Mouse (Mus musculus): ENCODE data around the gene Gm13420. TPM values are rescaled to one million over a fixed set of nuclear protein-coding genes. Genes with fewer than 3 reads are reported as not detected.

Gm13420 gene
- polyA plus RNA-seq, 1 experiment from 2014 or later: not detected

GRCm38 (mm10) chr2:29700898-29701297, 50.6 kb downstream of the Gm13420 start:
- Histone ChIP-seq H3K4me2 (ENCODE audit: low read depth, low read length) (no peak overlapping the region), H3K4me1 (ENCODE audit: control insufficient read depth, insufficient read depth, low read length) (no peaks in the 10 kb centered on the region), H3K27me3 (ENCODE audit: control insufficient read depth, insufficient read depth, low read length) (no peaks in the 10 kb centered on the region), H3K4me3 (ENCODE audit: low read length) (no peak overlapping the region), H3K9me3 (replicated peaks; ENCODE audit: control insufficient read depth, low read length) (no peaks in the 10 kb centered on the region), H3K36me3 (ENCODE audit: control insufficient read depth, insufficient read depth) (peaks cover 43% of the 10 kb centered on the region), H3K27ac (ENCODE audit: low read length) (no peak overlapping the region), H3K9ac (ENCODE audit: low read length) (no peak overlapping the region)
- no peak for ATAC-seq (replicated peaks; ENCODE audit: extremely low read depth, insufficient read depth, low FRiP score)

- Histone ChIP-seq H3K27me3 (ENCODE audit: control insufficient read depth, insufficient read depth, low read length) (no peaks in the 10 kb centered on the region), H3K4me1 (ENCODE audit: control insufficient read depth, insufficient read depth, low read length) (no peaks in the 10 kb centered on the region), H3K27ac (ENCODE audit: low read length) (no peak overlapping the region), H3K9me3 (replicated peaks; ENCODE audit: control insufficient read depth, low read length) (no peaks in the 10 kb centered on the region), H3K36me3 (ENCODE audit: control insufficient read depth, insufficient read depth) (peaks cover 39% of the 10 kb centered on the region), H3K4me3 (ENCODE audit: low read length) (no peak overlapping the region), H3K9ac (ENCODE audit: low read length) (no peak overlapping the region), H3K4me2 (ENCODE audit: low read depth, low read length) (no peak overlapping the region)
- no peak for ATAC-seq (replicated peaks; ENCODE audit: extremely low read depth, insufficient read depth, low FRiP score)
- WGBS: 69% methylated on average over 6 of the region's 6 CpGs
Observed at GRCm38 (mm10) chr2:29698421-29699290, 52.8 kb downstream of the Gm13420 start.

- Histone ChIP-seq H3K4me1 (ENCODE audit: control insufficient read depth, insufficient read depth, low read length) (no peaks in the 10 kb centered on the region), H3K27me3 (ENCODE audit: control insufficient read depth, insufficient read depth, low read length) (no peaks in the 10 kb centered on the region), H3K27ac (ENCODE audit: low read length) (no peak overlapping the region), H3K9me3 (replicated peaks; ENCODE audit: control insufficient read depth, low read length) (no peaks in the 10 kb centered on the region), H3K4me3 (ENCODE audit: low read length) (no peak overlapping the region), H3K9ac (ENCODE audit: low read length) (no peak overlapping the region), H3K36me3 (ENCODE audit: control insufficient read depth, insufficient read depth) (peaks cover 35% of the 10 kb centered on the region), H3K4me2 (ENCODE audit: low read depth, low read length) (no peak overlapping the region)
- 75% methylated on average over 7 of the region's 7 CpGs for WGBS
- no peak for ATAC-seq (replicated peaks; ENCODE audit: extremely low read depth, insufficient read depth, low FRiP score)
Observed at GRCm38 (mm10) chr2:29696207-29696800, 55.2 kb downstream of the Gm13420 start.

Other genes with a start within 250 kb of the Gm13420 start
- gene Rapgef1, start 132.0 kb downstream of the Gm13420 start, polyA plus RNA-seq (2015; fragmentation: Nextera tagmentation; extraction: Ambion mirVana): 11.3 and 12.9 TPM in 2 replicates
- gene Gm13547, start 7.6 kb upstream of the Gm13420 start, polyA plus RNA-seq (2015; fragmentation: Nextera tagmentation; extraction: Ambion mirVana): 0.32 TPM in 1 of 2 replicates, not detected in the other
- gene Coq4, start 35.8 kb upstream of the Gm13420 start, polyA plus RNA-seq (2015; fragmentation: Nextera tagmentation; extraction: Ambion mirVana): 27.2 and 31.4 TPM in 2 replicates
- 26.4 and 29.6 TPM in 2 replicates for gene Trub2, start 36.8 kb upstream of the Gm13420 start, polyA plus RNA-seq (2015; fragmentation: Nextera tagmentation; extraction: Ambion mirVana)
- gene Slc27a4, start 50.9 kb upstream of the Gm13420 start, polyA plus RNA-seq (2015; fragmentation: Nextera tagmentation; extraction: Ambion mirVana): 10.6 and 11.5 TPM in 2 replicates
- 16.3 and 17.2 TPM in 2 replicates for gene Urm1, start 68.4 kb upstream of the Gm13420 start, polyA plus RNA-seq (2015; fragmentation: Nextera tagmentation; extraction: Ambion mirVana)
- 16.8 and 21.5 TPM in 2 replicates for gene Cercam, start 117.5 kb upstream of the Gm13420 start, polyA plus RNA-seq (2015; fragmentation: Nextera tagmentation; extraction: Ambion mirVana)
- gene Odf2, start 137.5 kb upstream of the Gm13420 start, polyA plus RNA-seq (2015; fragmentation: Nextera tagmentation; extraction: Ambion mirVana): 41.3 and 48.1 TPM in 2 replicates
- 40.0 and 40.3 TPM in 2 replicates for gene Gle1, start 183.7 kb upstream of the Gm13420 start, polyA plus RNA-seq (2015; fragmentation: Nextera tagmentation; extraction: Ambion mirVana)
- 93.0 and 113 TPM in 2 replicates for gene Sptan1, start 213.9 kb upstream of the Gm13420 start, polyA plus RNA-seq (2015; fragmentation: Nextera tagmentation; extraction: Ambion mirVana)